Mouse (Mus musculus): ENCODE measurements around the gene Tlx1.
A peak's percentile ranks its signal among the peaks of the same experiment; 100 is the strongest.

Gene Tlx1

GRCm38 (mm10) chr19:45150490-45151181 lies at the start of gene Tlx1:
Tlx1 (plus strand) TSS chr19:45150680.
- DNase-seq = no peak

- no peak for DNase-seq
These were observed 44.9 kb upstream of the Tlx1 start for GRCm38 (mm10) chr19:45105591-45105990.

- no peak for DNase-seq
These were observed 43.8 kb upstream of the Tlx1 start for GRCm38 (mm10) chr19:45106689-45107088.

GRCm38 (mm10) chr19:45110681-45111080 lies 39.8 kb upstream of the Tlx1 start:
- no peak for DNase-seq

GRCm38 (mm10) chr19:45112444-45112843 lies 38.0 kb upstream of the Tlx1 start:
- DNase-seq = no peak

- no peak for DNase-seq
These were observed 36.6 kb upstream of the Tlx1 start for GRCm38 (mm10) chr19:45113791-45114460.

- DNase-seq = no peak
These were observed 35.7 kb upstream of the Tlx1 start for GRCm38 (mm10) chr19:45114772-45115171.

- peak; percentile 30 to 37 for DNase-seq
These were observed 33.7 kb upstream of the Tlx1 start for GRCm38 (mm10) chr19:45116798-45117197.

GRCm38 (mm10) chr19:45131966-45132628 lies 18.4 kb upstream of the Tlx1 start:
- no peak for DNase-seq

GRCm38 (mm10) chr19:45142531-45142930 lies 7.9 kb upstream of the Tlx1 start:
- no peak for DNase-seq

GRCm38 (mm10) chr19:45143214-45143895 lies 7.1 kb upstream of the Tlx1 start:
- no peak for DNase-seq

GRCm38 (mm10) chr19:45147071-45147470 lies 3.4 kb upstream of the Tlx1 start:
- DNase-seq = no peak

GRCm38 (mm10) chr19:45151361-45152182 lies 1.1 kb downstream of the Tlx1 start:
- DNase-seq = no peak

GRCm38 (mm10) chr19:45152183-45152650 lies 1.7 kb downstream of the Tlx1 start:
- no peak for DNase-seq

GRCm38 (mm10) chr19:45153311-45154058 lies 3.0 kb downstream of the Tlx1 start:
- no peak for DNase-seq

GRCm38 (mm10) chr19:45154059-45154386 lies 3.5 kb downstream of the Tlx1 start:
- DNase-seq = no peak

- no peak for DNase-seq
These were observed 4.0 kb downstream of the Tlx1 start for GRCm38 (mm10) chr19:45154521-45154920.

- DNase-seq = no peak
These were observed 4.8 kb downstream of the Tlx1 start for GRCm38 (mm10) chr19:45155141-45155790.

GRCm38 (mm10) chr19:45155791-45156186 lies 5.3 kb downstream of the Tlx1 start:
- DNase-seq = no peak

GRCm38 (mm10) chr19:45156381-45156780 lies 5.9 kb downstream of the Tlx1 start:
- no peak for DNase-seq

GRCm38 (mm10) chr19:45158201-45158600 lies 7.7 kb downstream of the Tlx1 start:
- no peak for DNase-seq
